Mouse (Mus musculus): ENCODE results near the gene Impdh1. TPM values are rescaled to one million over a fixed set of nuclear protein-coding genes. Genes with fewer than 3 reads are reported as not detected.

Impdh1 gene
- total and polyA plus RNA-seq, 3 experiments = 17.8 to 36.3 (median 18.9) TPM

DNA sequence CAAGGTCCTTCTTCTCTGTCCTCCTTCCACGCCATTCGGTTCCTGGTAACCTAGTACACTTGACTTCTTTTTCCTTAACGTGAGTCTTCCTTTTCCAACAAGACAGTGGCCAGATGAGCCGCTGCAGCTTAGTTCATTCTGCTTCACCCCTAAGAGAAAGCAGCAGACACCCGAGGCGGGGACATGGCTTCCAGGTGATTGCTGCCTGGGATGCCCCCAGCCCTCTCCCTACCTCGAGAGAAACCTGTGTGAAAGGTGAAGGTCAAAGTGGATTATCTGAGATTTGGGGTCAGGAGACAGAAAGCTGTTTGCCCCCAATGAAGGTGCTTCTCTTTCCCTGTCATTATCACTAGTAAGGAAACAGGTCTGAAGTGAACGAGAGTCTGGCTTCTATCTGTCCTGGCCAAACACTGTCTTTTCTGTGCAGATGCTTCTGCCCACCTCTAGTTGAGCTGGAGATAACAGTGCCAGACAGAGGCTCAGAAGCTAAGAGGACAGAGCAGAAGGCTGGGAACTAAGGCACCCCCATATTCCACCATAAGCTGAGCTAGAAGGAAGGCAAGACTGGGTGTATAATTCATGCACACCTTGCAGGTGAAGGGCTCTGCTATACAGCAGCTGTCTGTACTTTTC, 16.8 kb downstream of the Impdh1 start:
- H3K9ac ChIP-seq (ENCODE audit: low read depth, low read length) = no peak overlapping the region
- peak in 1 of 2 experiments; percentile 2 for DNase-seq
- intact Hi-C loops (cut with DNase I) = no loop called here

DNA sequence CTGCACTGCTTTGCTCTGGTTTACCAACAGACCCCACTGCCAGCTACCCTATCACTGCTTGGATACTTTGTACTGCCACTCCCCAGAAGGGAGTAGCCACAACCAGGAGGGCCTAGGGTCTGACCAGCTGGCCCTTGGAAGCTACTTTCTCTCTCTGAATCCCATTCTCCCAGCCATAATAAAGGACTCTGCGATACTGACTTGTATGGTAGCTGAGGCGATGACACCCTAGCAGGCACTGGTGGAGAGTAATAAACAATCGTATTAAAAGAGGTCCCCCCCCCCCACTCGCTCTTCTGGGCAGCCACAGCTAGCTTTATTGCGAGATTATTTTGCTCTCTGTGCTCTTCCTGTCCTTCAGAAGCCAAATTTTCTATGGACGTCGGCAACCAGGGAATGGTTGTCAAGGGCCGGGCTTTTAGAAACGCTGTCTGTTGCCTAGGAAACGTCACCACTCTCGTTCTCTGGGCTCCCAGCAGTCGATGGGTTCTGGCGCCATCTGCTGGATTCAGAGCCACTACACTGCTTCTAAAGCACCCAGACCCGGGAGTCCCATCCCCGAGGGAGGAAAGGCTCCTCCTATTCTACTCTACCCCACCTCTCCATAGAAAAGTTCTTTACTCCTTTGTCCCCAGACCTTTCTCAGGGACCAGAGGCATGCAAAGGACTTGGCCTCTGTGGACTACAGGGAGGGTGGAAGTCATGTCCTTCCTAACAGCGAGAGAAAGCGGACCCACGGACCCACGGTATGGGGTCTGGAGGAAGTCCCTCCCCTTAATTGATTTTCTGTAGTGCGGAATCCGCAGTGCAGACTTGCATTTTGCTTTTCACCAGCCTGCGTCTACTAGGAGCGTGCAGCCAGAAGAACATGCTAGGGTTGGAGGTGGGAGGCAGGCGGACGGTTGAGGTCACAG, 17.6 kb downstream of the Impdh1 start:
- Histone ChIP-seq H3K4me1 (ENCODE audit: control insufficient read depth, insufficient read depth, low read length) (peaks cover 9% of the 10 kb centered on the region), H3K9ac (ENCODE audit: low read depth, low read length) (no peak overlapping the region), H3K4me3 (no peak overlapping the region), H3K27ac (peak overlapping the region; percentile 31), H3K79me2 (replicated peaks; ENCODE audit: control insufficient read depth, insufficient read depth, low read length) (no peaks in the 10 kb centered on the region), H3K36me3 (ENCODE audit: control insufficient read depth, insufficient read depth, low read length) (no peaks in the 10 kb centered on the region), H3K27me3 (ENCODE audit: control insufficient read depth, insufficient read depth, low read length) (no peaks in the 10 kb centered on the region)
- TF ChIP-seq POLR2A (IDR thresholded peaks at IDR 0.05; ENCODE audit: insufficient read depth, low read depth, low read length) (no peak), CTCF (IDR thresholded peaks at IDR 0.05) (peak; percentile 91), EP300 (IDR thresholded peaks at IDR 0.05; ENCODE audit: insufficient read depth, low read depth, low read length) (peak; percentile 93)
- WGBS = 14% methylated on average over 25 of the region's 25 CpGs
- intact Hi-C loops (cut with DNase I) = loop anchor here (1.0 kb wide), 2 partner anchors 27 to 32 kb away; no protein-coding TSS in a partner anchor
- peak; percentile 88 for DNase-seq

More for the DNA sequence above, 16.8 kb downstream of the Impdh1 start:
- H3K27me3 ChIP-seq (ENCODE audit: control insufficient read depth, insufficient read depth, low read length) = no peaks in the 10 kb centered on the region
- no peak overlapping the region for H3K4me3 ChIP-seq
- H3K27ac ChIP-seq = no peak overlapping the region
- H3K79me2 ChIP-seq (replicated peaks; ENCODE audit: control insufficient read depth, insufficient read depth, low read length) = no peaks in the 10 kb centered on the region
- peaks cover 7% of the 10 kb centered on the region for H3K4me1 ChIP-seq (ENCODE audit: control insufficient read depth, insufficient read depth, low read length)
- H3K36me3 ChIP-seq (ENCODE audit: control insufficient read depth, insufficient read depth, low read length) = no peaks in the 10 kb centered on the region
- no peak for TF ChIP-seq POLR2A (IDR thresholded peaks at IDR 0.05; ENCODE audit: insufficient read depth, low read depth, low read length)
- no peak for TF ChIP-seq CTCF (IDR thresholded peaks at IDR 0.05)
- no peak for TF ChIP-seq EP300 (IDR thresholded peaks at IDR 0.05; ENCODE audit: insufficient read depth, low read depth, low read length)
- 44% methylated on average over 8 of the region's 8 CpGs for WGBS

DNA sequence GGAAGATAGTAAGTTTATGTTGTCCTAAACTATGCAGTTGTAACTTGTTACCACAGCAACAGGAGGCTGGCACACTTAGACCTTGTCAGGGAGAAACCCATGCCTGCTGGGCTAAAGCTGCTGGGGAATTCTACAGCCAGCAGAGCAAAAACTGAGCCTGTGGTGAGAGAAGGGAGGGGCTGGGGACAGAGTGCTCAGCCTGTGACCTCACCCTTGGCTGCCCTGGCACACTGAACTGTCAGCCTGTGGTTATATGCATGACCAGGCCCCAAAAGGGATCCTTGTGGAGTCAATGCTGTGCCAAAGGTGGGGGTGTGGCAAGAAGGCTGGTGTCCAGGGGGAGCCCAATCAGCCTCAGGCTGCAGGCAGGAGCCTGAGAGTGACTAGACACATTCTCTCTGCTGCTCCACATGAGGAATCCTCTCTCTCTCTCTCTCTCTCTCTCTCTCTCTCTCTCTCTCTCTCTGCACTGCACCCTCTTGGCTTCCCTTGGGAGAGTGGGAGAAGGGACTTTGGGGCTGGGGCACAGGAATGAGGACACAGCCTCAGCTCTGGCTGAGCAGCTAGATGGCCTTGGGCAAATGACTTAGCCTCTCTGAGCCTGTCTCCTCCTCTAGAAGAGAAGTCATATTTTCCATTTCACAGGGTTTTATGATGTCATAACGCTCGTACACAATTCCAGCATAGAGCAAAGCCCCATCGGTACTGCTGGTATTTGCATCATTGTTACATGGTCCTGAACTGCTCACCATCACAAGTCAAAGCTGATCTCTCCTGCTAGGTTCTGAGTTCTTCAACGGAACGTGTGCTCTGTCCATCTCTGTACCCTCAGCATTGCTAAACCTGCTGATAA, 20.1 kb downstream of the Impdh1 start:
- Histone ChIP-seq H3K4me3 (no peak overlapping the region), H3K27me3 (ENCODE audit: control insufficient read depth, insufficient read depth, low read length) (no peaks in the 10 kb centered on the region), H3K4me1 (ENCODE audit: control insufficient read depth, insufficient read depth, low read length) (peaks cover 11% of the 10 kb centered on the region), H3K79me2 (replicated peaks; ENCODE audit: control insufficient read depth, insufficient read depth, low read length) (no peaks in the 10 kb centered on the region), H3K36me3 (ENCODE audit: control insufficient read depth, insufficient read depth, low read length) (no peaks in the 10 kb centered on the region), H3K27ac (peak overlapping the region; percentile 13), H3K9ac (ENCODE audit: low read depth, low read length) (no peak overlapping the region)
- intact Hi-C loops (cut with DNase I) = no loop called here
- TF ChIP-seq EP300 (IDR thresholded peaks at IDR 0.05; ENCODE audit: insufficient read depth, low read depth, low read length) = no peak
- TF ChIP-seq CTCF (IDR thresholded peaks at IDR 0.05) = no peak
- no peak for TF ChIP-seq POLR2A (IDR thresholded peaks at IDR 0.05; ENCODE audit: insufficient read depth, low read depth, low read length)
- WGBS = 81% methylated on average over 5 of the region's 5 CpGs
- peak; percentile 46 to 56 for DNase-seq

DNA sequence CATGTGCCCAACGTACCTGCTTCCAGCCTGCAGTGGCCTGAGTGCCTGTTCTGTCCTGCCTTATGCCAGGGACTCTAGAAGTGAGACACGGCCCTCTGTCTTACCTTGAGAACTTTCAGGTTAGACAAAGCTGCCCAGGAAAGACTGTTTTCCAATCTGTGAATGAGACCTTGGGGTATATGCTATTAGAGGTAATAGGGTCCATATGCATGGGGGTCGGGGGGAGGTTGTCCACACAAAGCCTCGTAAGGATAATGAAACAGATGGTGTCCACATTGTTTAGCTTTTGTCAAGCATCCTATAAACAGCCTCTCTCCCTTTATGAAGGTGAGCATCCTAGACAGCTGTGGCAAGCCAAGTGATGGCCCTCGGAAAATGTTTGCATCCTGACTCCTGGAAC, 21.0 kb downstream of the Impdh1 start:
- Histone ChIP-seq H3K4me1 (ENCODE audit: control insufficient read depth, insufficient read depth, low read length) (peaks cover 11% of the 10 kb centered on the region), H3K4me3 (no peak overlapping the region), H3K36me3 (ENCODE audit: control insufficient read depth, insufficient read depth, low read length) (no peaks in the 10 kb centered on the region), H3K79me2 (replicated peaks; ENCODE audit: control insufficient read depth, insufficient read depth, low read length) (no peaks in the 10 kb centered on the region), H3K27me3 (ENCODE audit: control insufficient read depth, insufficient read depth, low read length) (no peaks in the 10 kb centered on the region), H3K9ac (ENCODE audit: low read depth, low read length) (no peak overlapping the region), H3K27ac (no peak overlapping the region; the same call in none of the 2 replicates)
- 92% methylated on average over 5 of the region's 5 CpGs for WGBS
- peak in 1 of 2 experiments; percentile 14 for DNase-seq
- intact Hi-C loops (cut with DNase I) = no loop called here
- no peak for TF ChIP-seq CTCF (IDR thresholded peaks at IDR 0.05)
- TF ChIP-seq EP300 (IDR thresholded peaks at IDR 0.05; ENCODE audit: insufficient read depth, low read depth, low read length) = no peak
- no peak for TF ChIP-seq POLR2A (IDR thresholded peaks at IDR 0.05; ENCODE audit: insufficient read depth, low read depth, low read length)

DNA sequence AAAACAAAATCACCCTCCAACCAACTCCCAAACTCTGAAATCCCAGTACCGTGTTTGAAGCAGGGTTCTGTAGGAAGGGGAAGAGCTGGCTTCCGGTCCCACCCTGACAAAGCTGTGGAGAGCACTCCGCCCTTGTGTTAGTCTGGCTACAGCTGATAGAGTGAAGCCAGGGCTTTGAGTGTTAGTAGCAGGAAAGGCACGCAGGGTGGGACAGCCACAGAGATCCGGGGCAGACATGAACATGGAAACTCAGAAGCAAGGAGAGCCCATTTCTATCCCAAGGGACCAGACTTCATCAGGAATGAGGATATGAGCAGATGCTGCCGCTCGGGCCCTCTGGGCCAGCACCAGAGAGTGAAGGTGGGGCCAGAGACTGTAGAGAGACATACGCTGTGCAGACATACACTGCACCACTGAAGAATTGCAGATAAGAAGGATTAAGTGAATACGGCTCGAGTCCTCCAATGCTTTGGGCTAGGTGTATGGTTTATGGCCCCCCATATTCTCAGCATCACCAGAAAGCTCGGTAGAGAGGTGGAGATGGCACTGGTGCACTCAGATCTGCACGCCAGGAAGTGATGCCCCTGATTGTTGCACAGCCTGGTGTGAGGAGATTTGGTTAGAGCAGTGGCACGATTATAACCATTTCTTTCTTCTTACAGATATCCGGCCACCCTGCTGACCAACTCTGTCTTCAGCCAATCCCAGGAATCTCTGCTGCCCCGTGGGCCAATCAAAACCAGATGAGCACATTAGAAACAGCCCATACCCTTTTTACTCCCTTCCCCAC, 22.0 kb downstream of the Impdh1 start:
- intact Hi-C loops (cut with DNase I) = loop anchor here (2.0 kb wide), 1 partner anchor 15 kb away; the partner anchor contains the start of gene Prrt4
- H3K4me1 ChIP-seq (ENCODE audit: control insufficient read depth, insufficient read depth, low read length) = peaks cover 11% of the 10 kb centered on the region
- 28% methylated on average over 15 of the region's 15 CpGs for WGBS

More for the DNA sequence above, 22.0 kb downstream of the Impdh1 start:
- Histone ChIP-seq H3K79me2 (replicated peaks; ENCODE audit: control insufficient read depth, insufficient read depth, low read length) (no peaks in the 10 kb centered on the region), H3K9ac (ENCODE audit: low read depth, low read length) (no peak overlapping the region), H3K27me3 (ENCODE audit: control insufficient read depth, insufficient read depth, low read length) (no peaks in the 10 kb centered on the region), H3K4me3 (no peak overlapping the region), H3K27ac (peak overlapping the region; percentile 81), H3K36me3 (ENCODE audit: control insufficient read depth, insufficient read depth, low read length) (no peaks in the 10 kb centered on the region)
- peak; percentile 63 to 81 for DNase-seq
- TF ChIP-seq CTCF (IDR thresholded peaks at IDR 0.05) (no peak), POLR2A (IDR thresholded peaks at IDR 0.05; ENCODE audit: insufficient read depth, low read depth, low read length) (peak; percentile 60), EP300 (IDR thresholded peaks at IDR 0.05; ENCODE audit: insufficient read depth, low read depth, low read length) (peak; percentile 81)
